In the genomic region with DNA sequence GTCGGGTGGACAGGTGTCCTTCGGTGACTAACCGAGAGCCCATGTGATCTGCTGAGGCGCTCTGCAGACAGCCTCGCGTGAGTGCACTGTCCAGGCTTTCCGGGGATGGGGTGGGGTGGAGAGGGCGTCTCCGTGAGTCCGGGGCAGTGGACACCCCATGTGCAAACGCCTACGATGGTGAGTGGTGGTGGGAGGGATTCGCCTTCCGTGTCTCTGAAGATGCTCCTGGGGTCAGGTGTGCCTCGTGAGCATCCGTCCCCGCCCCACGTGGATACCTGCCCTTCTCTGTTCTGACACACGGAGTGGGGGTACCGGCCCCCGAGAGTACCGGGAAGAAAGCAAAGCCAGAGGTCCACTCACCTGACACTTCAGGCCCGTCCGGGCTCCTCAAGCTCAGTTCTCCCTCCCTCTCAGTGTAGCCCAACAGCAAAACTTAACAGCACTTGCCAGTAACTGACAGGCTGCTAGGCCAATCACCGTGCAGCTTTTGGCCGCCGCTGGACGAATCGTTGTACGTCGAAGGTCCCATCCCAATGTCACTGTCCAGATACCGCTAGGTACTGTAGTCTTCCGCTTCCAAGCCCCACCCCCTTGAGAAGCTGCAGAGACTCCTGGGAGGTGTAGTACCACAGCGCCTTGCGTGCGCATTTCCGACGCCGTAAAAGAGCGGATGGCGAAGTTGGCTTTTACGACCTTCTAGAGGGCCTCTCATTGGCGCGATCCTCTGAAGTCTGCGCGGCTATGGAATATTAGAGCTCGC, we compare ENCODE assay signal across 8 mouse cellular contexts. TPM values are rescaled to one million over a fixed set of nuclear protein-coding genes. Genes with fewer than 3 reads are reported as not detected.
DNase-seq lines count a peak whose midpoint lies in the region; ATAC-seq and TF ChIP-seq lines count a peak whose summit lies in the region.

Slc25a19 (minus strand) TSS at position 591 of the 760 bp plus-strand sequence.

- ATAC-seq in erythroid progenitor cell, adult 5-6 weeks (replicated peaks; ENCODE audit: low FRiP score, poor library complexity, severe bottlenecking): peak; percentile 92
- ATAC-seq in heart, embryonic 12.5 days (ENCODE audit: insufficient number of reproducible peaks, low FRiP score): peak; percentile 99
- ATAC-seq in kidney, postnatal 0 days (replicated peaks; ENCODE audit: low FRiP score, low read depth): peak; percentile 97
- peak; percentile 99 for ATAC-seq in liver, embryonic 11.5 days (replicated peaks; ENCODE audit: low FRiP score)
- peak; percentile 99 for ATAC-seq in stomach, embryonic 14.5 days (ENCODE audit: insufficient number of reproducible peaks, insufficient read depth, low FRiP score, low read depth)

- peak within 1 kb of the TSS; percentile 79 for H3K4me3 ChIP-seq in heart, embryonic 12.5 days
- H3K4me3 ChIP-seq in kidney, postnatal 0 days (replicated peaks; ENCODE audit: low read depth, low read length): peak within 1 kb of the TSS; percentile 71
- peak within 1 kb of the TSS; percentile 84 for H3K4me3 ChIP-seq in liver, embryonic 11.5 days (ENCODE audit: low read depth, low read length)
- peak within 1 kb of the TSS; percentile 45 for H3K4me3 ChIP-seq in stomach, embryonic 14.5 days (ENCODE audit: low read depth, low read length)

- WGBS in heart, embryonic 12.5 days: under 1% methylated on average over 47 of the region's 47 CpGs
- WGBS in kidney, postnatal 0 days: under 1% methylated on average over 47 of the region's 47 CpGs
- under 1% methylated on average over 47 of the region's 47 CpGs for WGBS in liver, embryonic 11.5 days
- WGBS in stomach, embryonic 14.5 days: under 1% methylated on average over 47 of the region's 47 CpGs

- H3K9ac ChIP-seq in heart, embryonic 12.5 days: peak within 1 kb of the TSS; percentile 83
- peak within 1 kb of the TSS; percentile 67 for H3K9ac ChIP-seq in kidney, postnatal 0 days (ENCODE audit: low read depth, low read length)
- H3K9ac ChIP-seq in liver, embryonic 11.5 days (ENCODE audit: low read depth, low read length): peak within 1 kb of the TSS; percentile 82
- peak within 1 kb of the TSS; percentile 22 for H3K9ac ChIP-seq in stomach, embryonic 14.5 days (replicated peaks; ENCODE audit: low read depth, low read length)

- no peak for TF ChIP-seq CTCF in kidney, postnatal 0 days (IDR thresholded peaks at IDR 0.05; ENCODE audit: low read depth)

- peak; percentile 100 for DNase-seq in CD4-positive helper T cell, adult 2 months (ENCODE audit: low read depth, low spot score)
- DNase-seq in brain, embryonic 18.5 days (ENCODE audit: low read depth, low spot score): peak; percentile 99
- peak; percentile 100 for DNase-seq in kidney, postnatal 0 days (ENCODE audit: low spot score)
- peak; percentile 96 for DNase-seq in liver, embryonic 11.5 days (ENCODE audit: low spot score)
- DNase-seq in naive thymus-derived CD4-positive, alpha-beta T cell, adult 2 months (ENCODE audit: low read depth): peak; percentile 99

- H3K27ac ChIP-seq in heart, embryonic 12.5 days (ENCODE audit: poor library complexity, severe bottlenecking): peak within 1 kb of the TSS; percentile 69
- H3K27ac ChIP-seq in kidney, postnatal 0 days: peak within 1 kb of the TSS; percentile 75; the same call in 1 of the 2 replicates
- H3K27ac ChIP-seq in liver, embryonic 11.5 days (ENCODE audit: low read depth, low read length): peak within 1 kb of the TSS; percentile 62
- no peak within 1 kb of the TSS for H3K27ac ChIP-seq in stomach, embryonic 14.5 days (ENCODE audit: low read length)

- H3K27me3 ChIP-seq in heart, embryonic 12.5 days (replicated peaks): no peaks in the 10 kb centered on the region
- H3K27me3 ChIP-seq in kidney, postnatal 0 days (ENCODE audit: insufficient read depth, low read length): no peaks in the 10 kb centered on the region
- H3K27me3 ChIP-seq in liver, embryonic 11.5 days (replicated peaks; ENCODE audit: control insufficient read depth, insufficient read depth, low read length): no peaks in the 10 kb centered on the region
- H3K27me3 ChIP-seq in stomach, embryonic 14.5 days (ENCODE audit: control insufficient read depth, insufficient read depth, low read length): no peaks in the 10 kb centered on the region

- H3K9me3 ChIP-seq in heart, embryonic 12.5 days (replicated peaks): no peaks in the 10 kb centered on the region
- no peaks in the 10 kb centered on the region for H3K9me3 ChIP-seq in kidney, postnatal 0 days (replicated peaks; ENCODE audit: low read length)
- no peaks in the 10 kb centered on the region for H3K9me3 ChIP-seq in liver, embryonic 11.5 days (ENCODE audit: control insufficient read depth, low read length)
- H3K9me3 ChIP-seq in stomach, embryonic 14.5 days (ENCODE audit: control insufficient read depth, low read depth, low read length): no peaks in the 10 kb centered on the region

- H3K4me1 ChIP-seq in heart, embryonic 12.5 days (replicated peaks): peaks cover 14% of the 10 kb centered on the region
- H3K4me1 ChIP-seq in kidney, postnatal 0 days (replicated peaks; ENCODE audit: insufficient read depth, low read length): no peaks in the 10 kb centered on the region
- H3K4me1 ChIP-seq in liver, embryonic 11.5 days (replicated peaks; ENCODE audit: control insufficient read depth, insufficient read depth, low read length): peaks cover 17% of the 10 kb centered on the region
- peaks cover 5% of the 10 kb centered on the region; the same call in 1 of the 2 replicates for H3K4me1 ChIP-seq in stomach, embryonic 14.5 days (ENCODE audit: control insufficient read depth, insufficient read depth, low read length)

- peak within 1 kb of the TSS; percentile 93 for H3K4me2 ChIP-seq in heart, embryonic 12.5 days
- peak within 1 kb of the TSS; percentile 90 for H3K4me2 ChIP-seq in kidney, postnatal 0 days (ENCODE audit: low read length)
- peak within 1 kb of the TSS; percentile 94 for H3K4me2 ChIP-seq in liver, embryonic 11.5 days
- H3K4me2 ChIP-seq in stomach, embryonic 14.5 days (replicated peaks; ENCODE audit: low read depth, low read length): peak within 1 kb of the TSS; percentile 78

- H3K36me3 ChIP-seq in heart, embryonic 12.5 days: peaks cover 15% of the 10 kb centered on the region
- 0 out of 2 replicates have a peak, but pooled peaks cover 2% of the 10 kb centered on the region for H3K36me3 ChIP-seq in kidney, postnatal 0 days (ENCODE audit: insufficient read depth, low read length)
- H3K36me3 ChIP-seq in liver, embryonic 11.5 days (ENCODE audit: control insufficient read depth, insufficient read depth, low read length): peaks cover under 1% of the 10 kb centered on the region; the same call in 1 of the 2 replicates
- H3K36me3 ChIP-seq in stomach, embryonic 14.5 days (ENCODE audit: control insufficient read depth, insufficient read depth, low read length): peaks cover 2% of the 10 kb centered on the region

RNA-seq across cellular contexts. Expression of gene Slc25a19, which starts in this region (rescaled TPM):
- 3.2 and 7.1 TPM in 2 replicates for total RNA-seq in erythroid progenitor cell, adult 5-6 weeks (2015; ENCODE audit: low replicate concordance)
- total RNA-seq in erythroid progenitor cell, adult 5-6 weeks (2017; ENCODE audit: low replicate concordance): 2.0 and 6.4 TPM in 2 replicates
- 39.9 and 42.1 TPM in 2 replicates for polyA plus RNA-seq in heart, embryonic 12.5 days (2016; fragmentation: Nextera tagmentation; extraction: Ambion mirVana)
- 49.7 and 57.9 TPM in 2 replicates for polyA plus RNA-seq in kidney, postnatal 0 days (2015; fragmentation: Nextera tagmentation; extraction: Ambion mirVana)
- polyA plus RNA-seq in liver, embryonic 11.5 days (2014; fragmentation: Nextera tagmentation; extraction: Ambion mirVana): 30.2 and 30.9 TPM in 2 replicates
- polyA plus RNA-seq in stomach, embryonic 14.5 days (2014; fragmentation: Nextera tagmentation; extraction: Ambion mirVana): 21.5 and 24.3 TPM in 2 replicates

Comparison
In these comparisons a context has a peak if more than half of its experiments do, and no peak if none do; other contexts are left out.
1. H3K9ac ChIP-seq: peak in every context shown above with its lines; median percentile 83 in heart, embryonic 12.5 days; 82 in liver, embryonic 11.5 days; 67 in kidney, postnatal 0 days; 22 in stomach, embryonic 14.5 days.